Mouse (Mus musculus): ENCODE measurements at regions not wholly inside any gene's neighbourhood (a gene's known extent, or its start where the extent isn't known, plus 50 kb on each side); places are given as distances from the start of the nearest gene placed in this dataset.

DNA sequence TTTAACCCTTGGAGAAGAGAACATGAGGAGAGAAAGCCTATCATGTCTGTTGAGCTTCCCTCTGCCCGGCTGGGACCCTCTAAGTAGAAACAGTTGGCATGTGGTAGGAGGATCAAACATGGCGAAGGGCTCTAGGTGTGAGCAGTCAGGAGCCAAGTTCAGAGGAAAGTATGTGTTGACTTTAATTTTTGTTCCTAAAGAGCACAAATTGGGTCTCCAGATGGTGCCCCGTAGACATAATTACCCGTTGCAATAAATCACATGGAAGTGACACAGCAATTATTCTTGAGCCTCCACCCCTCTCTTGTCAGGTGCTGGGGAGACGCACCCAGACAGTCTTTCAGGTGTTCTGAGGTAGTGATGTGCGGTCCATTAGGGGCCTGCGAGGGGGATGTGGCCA, 239.9 kb upstream of the Elac2 start:
- no peaks in the 10 kb centered on the region for H3K9me3 ChIP-seq (replicated peaks; ENCODE audit: control insufficient read depth, low read length)
- H3K27ac ChIP-seq (ENCODE audit: low read depth, low read length): no peak overlapping the region
- 76% methylated on average over 7 of the region's 7 CpGs for WGBS (ENCODE audit: insufficient replicate concordance)
- no peaks in the 10 kb centered on the region for H3K27me3 ChIP-seq (ENCODE audit: control insufficient read depth, insufficient read depth, low read length)
- no peak overlapping the region for H3K9ac ChIP-seq (ENCODE audit: low read depth, low read length)
- no peaks in the 10 kb centered on the region for H3K36me3 ChIP-seq (ENCODE audit: control insufficient read depth, insufficient read depth, low read length)
- ATAC-seq (replicated peaks; ENCODE audit: insufficient number of reproducible peaks, low FRiP score, low TSS enrichment): no peak
- H3K4me3 ChIP-seq (ENCODE audit: low read depth, low read length): no peak overlapping the region
- no peaks in the 10 kb centered on the region for H3K4me1 ChIP-seq (ENCODE audit: control insufficient read depth, insufficient read depth, low read length)
- H3K4me2 ChIP-seq: no peak overlapping the region

DNA sequence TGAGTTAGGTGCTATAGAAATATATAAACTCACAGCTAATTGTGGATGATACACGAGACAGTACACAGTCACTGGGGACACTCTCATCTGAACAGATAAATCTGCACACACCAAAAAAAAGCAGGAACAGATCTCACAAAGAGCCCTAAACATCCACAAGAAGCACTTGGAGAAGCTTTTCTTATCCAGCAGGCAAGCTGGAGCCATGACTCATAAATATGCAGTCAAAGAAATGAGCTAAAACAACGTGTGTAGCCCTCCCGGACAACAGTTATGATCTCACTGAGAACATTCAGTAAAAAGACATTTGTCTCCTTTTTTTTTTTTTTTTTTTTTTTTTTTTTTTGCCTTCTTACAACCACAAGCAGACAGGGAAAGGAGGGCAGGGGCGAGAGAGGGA, 235.1 kb upstream of the Elac2 start:
- Histone ChIP-seq H3K36me3 (ENCODE audit: control insufficient read depth, insufficient read depth, low read length) (no peaks in the 10 kb centered on the region), H3K4me2 (no peak overlapping the region), H3K27ac (ENCODE audit: low read depth, low read length) (no peak overlapping the region), H3K9me3 (replicated peaks; ENCODE audit: control insufficient read depth, low read length) (no peaks in the 10 kb centered on the region), H3K9ac (ENCODE audit: low read depth, low read length) (no peak overlapping the region), H3K4me1 (ENCODE audit: control insufficient read depth, insufficient read depth, low read length) (no peaks in the 10 kb centered on the region), H3K4me3 (ENCODE audit: low read depth, low read length) (no peak overlapping the region), H3K27me3 (ENCODE audit: control insufficient read depth, insufficient read depth, low read length) (no peaks in the 10 kb centered on the region)
- 69% methylated on average over 4 of the region's 4 CpGs for WGBS (ENCODE audit: insufficient replicate concordance)
- ATAC-seq (replicated peaks; ENCODE audit: insufficient number of reproducible peaks, low FRiP score, low TSS enrichment): no peak

GRCm38 (mm10) chr11:64746146-64746545, 232.7 kb upstream of the Elac2 start:
- Histone ChIP-seq H3K9me3 (replicated peaks; ENCODE audit: control insufficient read depth, low read length) (no peaks in the 10 kb centered on the region), H3K27me3 (ENCODE audit: control insufficient read depth, insufficient read depth, low read length) (no peaks in the 10 kb centered on the region), H3K9ac (ENCODE audit: low read depth, low read length) (no peak overlapping the region), H3K36me3 (ENCODE audit: control insufficient read depth, insufficient read depth, low read length) (no peaks in the 10 kb centered on the region), H3K4me2 (no peak overlapping the region), H3K4me1 (ENCODE audit: control insufficient read depth, insufficient read depth, low read length) (no peaks in the 10 kb centered on the region), H3K4me3 (ENCODE audit: low read depth, low read length) (no peak overlapping the region), H3K27ac (ENCODE audit: low read depth, low read length) (no peak overlapping the region)
- no peak for ATAC-seq (replicated peaks; ENCODE audit: insufficient number of reproducible peaks, low FRiP score, low TSS enrichment)
- WGBS (ENCODE audit: insufficient replicate concordance): 83% methylated on average over 6 of the region's 6 CpGs

GRCm38 (mm10) chr11:64749976-64750375, 228.9 kb upstream of the Elac2 start:
- no peak for ATAC-seq (replicated peaks; ENCODE audit: insufficient number of reproducible peaks, low FRiP score, low TSS enrichment)
- Histone ChIP-seq H3K9me3 (replicated peaks; ENCODE audit: control insufficient read depth, low read length) (no peaks in the 10 kb centered on the region), H3K4me2 (no peak overlapping the region), H3K27ac (ENCODE audit: low read depth, low read length) (no peak overlapping the region), H3K4me1 (ENCODE audit: control insufficient read depth, insufficient read depth, low read length) (no peaks in the 10 kb centered on the region), H3K36me3 (ENCODE audit: control insufficient read depth, insufficient read depth, low read length) (no peaks in the 10 kb centered on the region), H3K9ac (ENCODE audit: low read depth, low read length) (no peak overlapping the region), H3K27me3 (ENCODE audit: control insufficient read depth, insufficient read depth, low read length) (no peaks in the 10 kb centered on the region), H3K4me3 (ENCODE audit: low read depth, low read length) (no peak overlapping the region)
- 32% methylated on average over 9 of the region's 9 CpGs for WGBS (ENCODE audit: insufficient replicate concordance)

DNA sequence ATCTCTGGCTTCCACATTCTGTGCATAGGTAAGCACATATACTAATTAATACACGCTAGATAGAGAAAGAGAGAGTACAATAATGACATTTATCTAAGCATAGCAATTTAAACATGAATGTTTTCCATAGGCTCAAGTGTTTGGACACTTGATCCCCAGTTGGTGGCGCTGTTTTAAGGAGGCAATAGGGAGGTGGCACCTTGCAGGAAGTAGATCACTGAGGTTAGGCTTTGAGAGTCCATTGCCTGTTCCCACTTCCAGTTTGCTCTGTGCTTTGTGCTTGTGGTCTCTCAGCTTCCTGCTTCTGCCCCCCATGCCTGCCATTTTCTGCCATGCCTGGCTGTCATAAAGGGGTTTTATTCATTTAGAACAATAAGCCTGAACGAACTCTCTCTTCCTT, 226.5 kb upstream of the Elac2 start:
- WGBS (ENCODE audit: insufficient replicate concordance): 58% methylated on average over 3 of the region's 3 CpGs

DNA sequence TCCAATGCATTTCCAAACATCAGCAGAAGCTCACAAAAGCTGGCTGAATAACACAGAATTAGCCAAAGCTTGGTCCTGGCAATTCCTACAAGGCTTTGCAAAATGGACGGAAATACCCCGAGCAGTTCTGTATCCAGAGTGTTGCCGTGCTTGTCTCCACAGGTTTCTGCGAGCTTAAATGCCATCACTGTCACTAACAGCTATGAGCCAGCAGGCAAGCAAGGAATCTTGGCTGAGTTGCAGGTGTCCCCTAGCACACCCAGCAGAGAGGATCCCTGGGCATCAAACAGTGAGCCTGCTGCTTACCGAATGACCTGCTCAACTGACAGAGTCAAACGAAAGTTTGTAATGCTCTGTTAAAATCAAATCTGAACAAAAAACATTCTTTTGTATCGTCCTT, 226.0 kb upstream of the Elac2 start:
- Histone ChIP-seq H3K9ac (ENCODE audit: low read depth, low read length) (no peak overlapping the region), H3K4me1 (ENCODE audit: control insufficient read depth, insufficient read depth, low read length) (no peaks in the 10 kb centered on the region), H3K4me3 (ENCODE audit: low read depth, low read length) (no peak overlapping the region), H3K27ac (ENCODE audit: low read depth, low read length) (no peak overlapping the region), H3K27me3 (ENCODE audit: control insufficient read depth, insufficient read depth, low read length) (no peaks in the 10 kb centered on the region), H3K4me2 (no peak overlapping the region), H3K36me3 (ENCODE audit: control insufficient read depth, insufficient read depth, low read length) (no peaks in the 10 kb centered on the region), H3K9me3 (replicated peaks; ENCODE audit: control insufficient read depth, low read length) (no peaks in the 10 kb centered on the region)
- no peak for ATAC-seq (replicated peaks; ENCODE audit: insufficient number of reproducible peaks, low FRiP score, low TSS enrichment)
- WGBS (ENCODE audit: insufficient replicate concordance): 72% methylated on average over 7 of the region's 7 CpGs

More for the DNA sequence above, 226.5 kb upstream of the Elac2 start:
- no peak overlapping the region for H3K9ac ChIP-seq (ENCODE audit: low read depth, low read length)
- H3K27ac ChIP-seq (ENCODE audit: low read depth, low read length): no peak overlapping the region
- H3K4me3 ChIP-seq (ENCODE audit: low read depth, low read length): no peak overlapping the region
- no peaks in the 10 kb centered on the region for H3K9me3 ChIP-seq (replicated peaks; ENCODE audit: control insufficient read depth, low read length)
- no peaks in the 10 kb centered on the region for H3K36me3 ChIP-seq (ENCODE audit: control insufficient read depth, insufficient read depth, low read length)
- H3K4me2 ChIP-seq: no peak overlapping the region
- H3K27me3 ChIP-seq (ENCODE audit: control insufficient read depth, insufficient read depth, low read length): no peaks in the 10 kb centered on the region
- H3K4me1 ChIP-seq (ENCODE audit: control insufficient read depth, insufficient read depth, low read length): no peaks in the 10 kb centered on the region
- ATAC-seq (replicated peaks; ENCODE audit: insufficient number of reproducible peaks, low FRiP score, low TSS enrichment): no peak

DNA sequence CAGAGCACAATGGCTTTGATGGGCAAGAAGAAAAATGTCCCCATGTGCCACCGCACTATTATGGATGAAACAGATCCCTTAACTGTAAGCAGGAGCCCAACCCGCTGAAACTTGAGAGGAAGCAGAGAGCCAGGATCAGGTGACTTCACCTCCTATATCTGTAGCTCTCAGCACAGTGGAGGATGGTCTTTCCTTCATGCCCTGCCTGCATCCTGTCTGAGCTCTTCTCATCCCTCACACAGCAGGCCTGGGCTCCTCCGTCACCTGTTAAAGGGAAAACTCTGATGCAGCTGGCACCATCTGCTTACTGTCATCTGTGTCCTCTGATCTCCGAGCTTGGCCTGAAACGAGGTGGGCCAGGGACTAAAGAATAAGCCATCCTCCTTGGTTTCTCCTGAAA, 224.8 kb upstream of the Elac2 start:
- 42% methylated on average over 5 of the region's 5 CpGs for WGBS (ENCODE audit: insufficient replicate concordance)
- Histone ChIP-seq H3K27me3 (ENCODE audit: control insufficient read depth, insufficient read depth, low read length) (no peaks in the 10 kb centered on the region), H3K27ac (ENCODE audit: low read depth, low read length) (no peak overlapping the region), H3K4me3 (ENCODE audit: low read depth, low read length) (no peak overlapping the region), H3K4me1 (ENCODE audit: control insufficient read depth, insufficient read depth, low read length) (no peaks in the 10 kb centered on the region), H3K9me3 (replicated peaks; ENCODE audit: control insufficient read depth, low read length) (no peaks in the 10 kb centered on the region), H3K4me2 (no peak overlapping the region), H3K9ac (ENCODE audit: low read depth, low read length) (no peak overlapping the region), H3K36me3 (ENCODE audit: control insufficient read depth, insufficient read depth, low read length) (no peaks in the 10 kb centered on the region)
- ATAC-seq (replicated peaks; ENCODE audit: insufficient number of reproducible peaks, low FRiP score, low TSS enrichment): no peak

- no peak for ATAC-seq (replicated peaks; ENCODE audit: insufficient number of reproducible peaks, low FRiP score, low TSS enrichment)
- WGBS (ENCODE audit: insufficient replicate concordance): 86% methylated on average over 1 of the region's 1 CpGs
- H3K9ac ChIP-seq (ENCODE audit: low read depth, low read length): no peak overlapping the region
- no peaks in the 10 kb centered on the region for H3K9me3 ChIP-seq (replicated peaks; ENCODE audit: control insufficient read depth, low read length)
- no peaks in the 10 kb centered on the region for H3K27me3 ChIP-seq (ENCODE audit: control insufficient read depth, insufficient read depth, low read length)
- H3K4me3 ChIP-seq (ENCODE audit: low read depth, low read length): no peak overlapping the region
- no peaks in the 10 kb centered on the region for H3K4me1 ChIP-seq (ENCODE audit: control insufficient read depth, insufficient read depth, low read length)
- H3K27ac ChIP-seq (ENCODE audit: low read depth, low read length): no peak overlapping the region
- no peak overlapping the region for H3K4me2 ChIP-seq
- no peaks in the 10 kb centered on the region for H3K36me3 ChIP-seq (ENCODE audit: control insufficient read depth, insufficient read depth, low read length)
These were observed 223.3 kb upstream of the Elac2 start for GRCm38 (mm10) chr11:64755563-64755962.

DNA sequence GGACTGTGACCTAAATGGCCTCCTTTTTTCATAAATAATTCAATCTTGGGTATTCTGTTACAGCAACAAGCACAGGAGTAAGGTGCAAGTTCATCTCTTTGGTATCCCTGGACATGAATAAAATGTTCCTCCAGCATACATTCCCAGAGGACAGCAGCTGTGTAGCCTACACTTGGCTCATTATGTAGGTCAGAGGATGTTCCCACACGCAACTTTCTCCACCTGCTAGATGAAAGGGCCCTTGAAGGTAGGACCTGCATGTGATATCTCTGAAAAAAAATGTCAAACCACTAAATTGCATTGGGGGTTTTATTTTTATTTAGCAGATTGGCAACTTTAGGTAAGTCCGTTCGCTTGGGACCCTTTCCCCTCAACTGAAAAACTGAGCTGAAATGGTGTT, 218.2 kb upstream of the Elac2 start:
- no peaks in the 10 kb centered on the region for H3K36me3 ChIP-seq (ENCODE audit: control insufficient read depth, insufficient read depth, low read length)
- no peak overlapping the region for H3K4me2 ChIP-seq
- no peak overlapping the region for H3K9ac ChIP-seq (ENCODE audit: low read depth, low read length)
- WGBS (ENCODE audit: insufficient replicate concordance): 76% methylated on average over 3 of the region's 3 CpGs
- no peak for ATAC-seq (replicated peaks; ENCODE audit: insufficient number of reproducible peaks, low FRiP score, low TSS enrichment)
- no peaks in the 10 kb centered on the region for H3K4me1 ChIP-seq (ENCODE audit: control insufficient read depth, insufficient read depth, low read length)
- no peak overlapping the region for H3K27ac ChIP-seq (ENCODE audit: low read depth, low read length)
- no peaks in the 10 kb centered on the region for H3K27me3 ChIP-seq (ENCODE audit: control insufficient read depth, insufficient read depth, low read length)
- no peaks in the 10 kb centered on the region for H3K9me3 ChIP-seq (replicated peaks; ENCODE audit: control insufficient read depth, low read length)
- H3K4me3 ChIP-seq (ENCODE audit: low read depth, low read length): no peak overlapping the region

Data from heart, embryonic 11.5 days (tissue).